Mouse (Mus musculus) CH12.LX (cell line): ENCODE data around the gene Rgs12. TPM values are rescaled to one million over a fixed set of nuclear protein-coding genes. Genes with fewer than 3 reads are reported as not detected.

Experiments used
- DNase-seq: peaks from one replicate; pipeline ENCODE4 v3.0.0-alpha.2; 2013; ENCODE audit errors: extremely low read depth
- H3K27ac ChIP-seq: 2 replicates; pipeline ENCODE4 v1.5.1; 2012; ENCODE audit warnings: low read depth, mild to moderate bottlenecking, control low read depth, moderate library complexity; ENCODE audit not compliant: insufficient read depth
- H3K27me3 ChIP-seq: replicated peaks from 2 replicates; pipeline ENCODE3; 2012; ENCODE audit warnings: inconsistent platforms
- H3K36me3 ChIP-seq, 2 experiments: replicated peaks in 1 of 2; 2 replicates each; pipeline versions ENCODE3 to v1.6.1; 2012; ENCODE audit warnings: inconsistent platforms in 1 of 2, low read length in 1 of 2, mild to moderate bottlenecking in 1 of 2, mixed read lengths in 1 of 2, moderate library complexity in 1 of 2; ENCODE audit not compliant: control insufficient read depth in 1 of 2, insufficient read depth in 1 of 2
- H3K4me1 ChIP-seq, 2 experiments: 2 replicates each; pipeline ENCODE4 v1.6.1; 2012; ENCODE audit warnings: inconsistent platforms in 1 of 2, moderate library complexity in 1 of 2; ENCODE audit not compliant: insufficient read depth in 2 of 2, control insufficient read depth in 1 of 2
- H3K4me2 ChIP-seq: 2 replicates; pipeline ENCODE4 v1.6.1; 2012; ENCODE audit warnings: low read depth, mild to moderate bottlenecking, control low read depth; ENCODE audit not compliant: poor library complexity, insufficient read depth, severe bottlenecking
- H3K4me3 ChIP-seq, 3 experiments: fragments of 150-350 bp in 1 of 3; sonication (generic) in 1 of 3; replicated peaks in 1 of 3; 2 replicates each; pipeline versions ENCODE3 to v1.5.1; 2011 to 2012; ENCODE audit warnings: low read depth in 2 of 3, low read length in 2 of 3, mild to moderate bottlenecking in 2 of 3, moderate library complexity in 2 of 3, control low read depth in 1 of 3, improper control_type of control experiment in 1 of 3, inconsistent platforms in 1 of 3, mixed read lengths in 1 of 3; ENCODE audit not compliant: poor library complexity in 1 of 3
- H3K79me2 ChIP-seq: replicated peaks from 2 replicates; pipeline ENCODE4 v1.6.1; 2012; ENCODE audit warnings: mild to moderate bottlenecking, moderate library complexity; ENCODE audit not compliant: control insufficient read depth, poor library complexity, insufficient read depth, severe bottlenecking; ENCODE audit errors: extremely low read depth
- H3K9ac ChIP-seq: 2 replicates; pipeline ENCODE4 v1.6.1; 2012; ENCODE audit warnings: low read depth, mild to moderate bottlenecking, control low read depth, moderate library complexity; ENCODE audit not compliant: insufficient read depth
- H3K9me3 ChIP-seq: replicated peaks from 2 replicates; pipeline ENCODE3; 2012; ENCODE audit warnings: low read length, inconsistent platforms, mixed read lengths
- BHLHE40 ChIP-seq: IDR thresholded peaks from 2 replicates; pipeline ENCODE4 v1.6.1; 2011; ENCODE audit warnings: mild to moderate bottlenecking, low read depth, low read length, improper control_type of control experiment
- CHD1 ChIP-seq: IDR thresholded peaks from 2 replicates; pipeline ENCODE4 v1.6.1; 2012; ENCODE audit warnings: low read depth, low read length, improper control_type of control experiment, inconsistent platforms
- CHD2 ChIP-seq: IDR thresholded peaks from 2 replicates; pipeline ENCODE4 v1.6.1; 2011; ENCODE audit warnings: low read length, improper control_type of control experiment
- E2F4 ChIP-seq: IDR thresholded peaks from 2 replicates; pipeline ENCODE4 v1.6.1; 2011; ENCODE audit warnings: low read depth, low read length, improper control_type of control experiment; ENCODE audit not compliant: insufficient replicate concordance
- EP300 ChIP-seq: IDR thresholded peaks from 2 replicates; pipeline ENCODE4 v1.6.1; 2011; ENCODE audit warnings: low read length, improper control_type of control experiment
- GABPA ChIP-seq: IDR thresholded peaks from 2 replicates; pipeline ENCODE4 v1.6.1; 2012; ENCODE audit warnings: low read depth, low read length, improper control_type of control experiment, inconsistent platforms; ENCODE audit not compliant: insufficient replicate concordance
- JUN ChIP-seq: IDR thresholded peaks from 2 replicates; pipeline ENCODE4 v1.6.1; 2011; ENCODE audit warnings: low read depth, mild to moderate bottlenecking, low read length, improper control_type of control experiment, moderate library complexity; ENCODE audit not compliant: insufficient read depth
- KAT2A ChIP-seq: IDR thresholded peaks from 2 replicates; pipeline ENCODE4 v1.6.1; 2012; ENCODE audit warnings: low read length, improper control_type of control experiment, inconsistent platforms; ENCODE audit not compliant: insufficient replicate concordance
- MEF2A ChIP-seq: IDR thresholded peaks from 2 replicates; pipeline ENCODE4 v1.6.1; 2014; ENCODE audit warnings: low read depth, mild to moderate bottlenecking, inconsistent platforms, low read length, improper control_type of control experiment, borderline replicate concordance
- PAX5 ChIP-seq: IDR thresholded peaks from 2 replicates; pipeline ENCODE4 v1.6.1; 2012; ENCODE audit warnings: low read length, inconsistent platforms, mixed read lengths
- POLR2AphosphoS2 ChIP-seq: IDR thresholded peaks from 2 replicates; pipeline ENCODE4 v1.6.1; 2011; ENCODE audit warnings: low read depth, low read length, improper control_type of control experiment
- RAD21 ChIP-seq: IDR thresholded peaks from 2 replicates; pipeline ENCODE4 v1.6.1; 2011; ENCODE audit warnings: low read depth, mild to moderate bottlenecking, low read length, improper control_type of control experiment, moderate library complexity
- SIN3A ChIP-seq: IDR thresholded peaks from 2 replicates; pipeline ENCODE4 v1.6.1; 2012; ENCODE audit warnings: low read length, improper control_type of control experiment, inconsistent platforms
- SMC3 ChIP-seq: IDR thresholded peaks from 2 replicates; pipeline ENCODE4 v1.6.1; 2011; ENCODE audit warnings: low read depth, low read length, improper control_type of control experiment
- TBP ChIP-seq: conservative IDR thresholded peaks from 2 replicates; pipeline ENCODE4 v1.6.1; 2011; ENCODE audit warnings: low read depth, low read length, improper control_type of control experiment
- USF1 ChIP-seq: IDR thresholded peaks from 2 replicates; pipeline ENCODE4 v1.6.1; 2014; ENCODE audit warnings: low read depth, mild to moderate bottlenecking, inconsistent platforms, low read length, improper control_type of control experiment
- USF2 ChIP-seq: conservative IDR thresholded peaks from 2 replicates; pipeline ENCODE4 v1.6.1; 2011; ENCODE audit warnings: low read depth, low read length, improper control_type of control experiment
- dilution Hi-C: fragments of 300-500 bp; cut with MboI; formaldehyde crosslinking; loops from 2 replicates; pipeline ENCODE4 v1.14.3; 2020; ENCODE audit warnings: low sequenced_read_pairs; ENCODE audit not compliant: extremely low pct_unique_long_range_greater_than_20kb, extremely low pct_ligation_motif_present
- in situ Hi-C: fragments of 300-500 bp; cut with MboI; formaldehyde crosslinking; loops from 3 replicates; pipeline ENCODE4 v1.14.3; 2019; ENCODE audit warnings: low sequenced_read_pairs, low pct_ligation_motif_present, low pct_unique_long_range_greater_than_20kb, mixed read lengths
- polyA plus RNA-seq: library from polyadenylated mRNA; unstranded; fragments of >175 nt; gene quantifications from 2 replicates; pipeline ENCODE4 v1.2.1, GENCODE M21; 2012; ENCODE audit warnings: low read depth; ENCODE audit not compliant: insufficient read length
- total RNA-seq, 2 experiments: library from RNA; depleted of rRNA; stranded (reverse); fragments of 300-350 nt in 1 of 2; fragments of >200 nt in 1 of 2; gene quantifications; 2 replicates each; pipeline ENCODE4 v1.2.3; 2012 to 2014

The Rgs12 gene
- total and polyA plus RNA-seq, 3 experiments = 6.8 to 9.8 (median 8.1) TPM

DNA sequence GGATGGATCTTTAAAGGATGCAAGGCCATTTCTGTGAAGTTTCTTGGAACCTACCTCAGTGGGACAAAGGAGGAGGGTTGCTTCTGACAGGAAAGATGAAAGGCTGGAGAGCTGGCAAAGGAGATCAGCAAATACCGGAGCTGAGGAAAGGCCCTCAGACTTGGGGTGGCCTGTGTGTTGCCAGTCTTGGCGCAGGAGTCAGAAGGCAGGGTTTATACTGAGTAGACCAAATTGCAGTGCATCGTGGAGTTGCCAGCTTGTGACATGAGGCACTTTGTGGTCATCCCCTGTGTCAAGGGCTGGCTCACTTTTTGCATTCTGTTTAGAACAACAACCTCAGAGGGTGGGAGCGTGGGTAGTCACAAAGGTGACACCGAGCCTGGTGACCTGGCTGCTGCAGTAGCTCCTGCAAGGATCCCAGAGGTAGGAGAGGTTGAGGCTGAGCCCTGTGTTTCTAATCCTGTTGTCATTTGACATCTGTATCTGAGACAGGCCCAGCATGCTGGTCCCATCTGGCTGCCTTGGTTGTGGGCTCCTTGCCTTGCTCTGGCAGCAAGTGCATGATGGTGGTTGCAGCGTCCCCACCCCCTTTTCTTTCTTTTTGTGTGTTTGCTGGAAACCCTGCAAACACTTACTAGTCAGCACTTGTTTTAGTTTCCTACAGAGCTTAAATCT lies 1.4 kb downstream of the Rgs12 start:
- TF ChIP-seq KAT2A (no peak), E2F4 (no peak), RAD21 (no peak), USF1 (no peak), EP300 (no peak), POLR2AphosphoS2 (no peak), JUN (no peak), PAX5 (no peak), CHD1 (no peak), GABPA (no peak), SMC3 (no peak), BHLHE40 (no peak), MEF2A (no peak), USF2 (no peak)
- in situ Hi-C loops (no loop called here), dilution Hi-C loops (no loop called here)
- DNase-seq = no peak
- H3K4me3 ChIP-seq = no peak overlapping the region
- peaks cover 89% of the 10 kb centered on the region for H3K27me3 ChIP-seq
- no peaks in the 10 kb centered on the region for H3K36me3 ChIP-seq
- no peaks in the 10 kb centered on the region for H3K79me2 ChIP-seq
- H3K4me1 ChIP-seq = peaks cover 3 to 10% of the 10 kb centered on the region in 2 experiments; a peak in 3 of 4 replicates
- peaks cover 19% of the 10 kb centered on the region for H3K9me3 ChIP-seq
- H3K9ac ChIP-seq = no peak overlapping the region
- H3K27ac ChIP-seq = no peak overlapping the region
- no peak overlapping the region for H3K4me2 ChIP-seq

DNA sequence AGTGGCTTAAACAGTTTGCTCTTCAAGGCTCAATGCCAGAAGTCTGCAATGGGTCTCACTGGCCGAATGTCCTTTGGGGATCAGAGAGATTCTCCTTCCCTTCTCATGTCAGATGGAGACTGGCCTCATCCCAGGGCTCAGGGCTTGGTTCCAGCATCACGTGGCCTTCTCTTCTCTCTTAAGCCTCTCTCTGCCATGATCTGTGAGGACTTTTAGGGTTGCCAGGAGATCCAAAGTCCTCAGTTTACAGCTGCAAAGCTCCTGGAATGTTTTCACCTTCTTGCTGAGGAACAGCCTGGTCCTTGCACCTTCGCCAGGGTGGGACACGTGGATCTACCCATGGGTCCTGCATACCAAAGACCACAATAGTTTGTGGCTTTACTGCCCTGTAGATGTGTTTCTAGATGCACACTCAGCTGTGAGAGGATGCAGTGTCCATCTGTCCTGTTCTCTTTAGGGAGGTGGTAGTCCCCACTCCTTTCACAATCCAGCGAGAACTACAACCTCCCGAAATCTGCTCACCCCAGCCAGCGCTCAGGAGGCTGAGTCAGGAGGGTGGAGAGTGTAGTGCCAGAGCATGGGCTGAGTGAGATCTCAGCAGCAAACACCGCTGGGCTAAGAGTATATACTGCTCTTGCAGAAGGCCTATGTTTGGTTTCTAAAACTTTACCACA lies 2.1 kb downstream of the Rgs12 start:
- Histone ChIP-seq H3K4me1 (peaks cover 3 to 10% of the 10 kb centered on the region in 2 experiments; a peak in 3 of 4 replicates), H3K4me2 (no peak overlapping the region), H3K27me3 (peaks cover 91% of the 10 kb centered on the region)

More for the DNA sequence above, 2.1 kb downstream of the Rgs12 start:
- Histone ChIP-seq H3K9ac (no peak overlapping the region), H3K27ac (no peak overlapping the region), H3K36me3 (no peaks in the 10 kb centered on the region), H3K9me3 (peaks cover 19% of the 10 kb centered on the region), H3K4me3 (no peak overlapping the region), H3K79me2 (no peaks in the 10 kb centered on the region)
- in situ Hi-C loops (no loop called here), dilution Hi-C loops (no loop called here)
- no peak for TF ChIP-seq CHD2
- no peak for TF ChIP-seq SIN3A
- no peak for TF ChIP-seq TBP
- no peak for TF ChIP-seq KAT2A
- no peak for DNase-seq
